Mouse (Mus musculus): Measurements from ENCODE around the gene Pdzrn4.

GRCm38 (mm10) chr15:92612386-92612785, 215.7 kb downstream of the Pdzrn4 start:
- TF ChIP-seq POLR2A (IDR thresholded peaks at IDR 0.05; ENCODE audit: insufficient read depth, low read depth, low read length) (no peak), EP300 (IDR thresholded peaks at IDR 0.05; ENCODE audit: insufficient read depth, low read depth, low read length) (no peak)

Measured in heart, adult 2 months (tissue).